ENCODE assay signal across 12 mouse cellular contexts in genomic region chr8:91552635-91553034, GRCm38 (mm10).
"Had no signal": no experiment of that assay in that cellular context is flagged by ENCODE, and none has a peak within 500 bp of the region (broad histone marks: within the 10 kb centered on the region; RNA-seq: fewer than 3 reads in every experiment).

No protein-coding gene starts in this region.

- H3K4me1 ChIP-seq: liver, embryonic 13.5 days; lung, embryonic 15.5 days had no signal

- H3K27ac ChIP-seq: limb, embryonic 12.5 days; liver, embryonic 13.5 days; lung, embryonic 15.5 days; macrophage; neural tube, embryonic 12.5 days had no signal

- DNase-seq: kidney, adult 8-10 months; kidney, postnatal 25 days; liver; liver, embryonic 13.5 days; liver, postnatal 0 days; right cerebral cortex, postnatal 25 days; thymus, postnatal 36 days had no signal

- H3K4me2 ChIP-seq: limb, embryonic 12.5 days; liver, embryonic 13.5 days; lung, embryonic 15.5 days; neural tube, embryonic 12.5 days had no signal

- H3K4me3 ChIP-seq: limb, embryonic 12.5 days; liver, embryonic 13.5 days; lung, embryonic 15.5 days; megakaryocyte, embryonic 14.5 days; neural tube, embryonic 12.5 days had no signal

- H3K9ac ChIP-seq: limb, embryonic 12.5 days; liver, embryonic 13.5 days; liver, postnatal 0 days; lung, embryonic 15.5 days; neural tube, embryonic 12.5 days had no signal

- H3K27me3 ChIP-seq: liver, embryonic 13.5 days; lung, embryonic 15.5 days; megakaryocyte, embryonic 14.5 days; neural tube, embryonic 12.5 days had no signal

- H3K9me3 ChIP-seq: limb, embryonic 12.5 days; liver, embryonic 13.5 days; lung, embryonic 15.5 days; megakaryocyte, embryonic 14.5 days; neural tube, embryonic 12.5 days had no signal

- H3K36me3 ChIP-seq: limb, embryonic 12.5 days; liver, embryonic 13.5 days; lung, embryonic 15.5 days; neural tube, embryonic 12.5 days had no signal

- ATAC-seq: liver, postnatal 0 days had no signal
